Mouse (Mus musculus) cortical plate, adult 2 months (tissue): ENCODE results near the gene Acvr2b.

ENCODE experiments used
- CTCF ChIP-seq: fragments of 200-500 bp; IDR thresholded peaks from 2 replicates; pipeline ENCODE4 v1.5.1; 2011; ENCODE audit warnings: mild to moderate bottlenecking, control low read depth, low read length; ENCODE audit not compliant: insufficient read depth; ENCODE audit errors: extremely low read depth
- POLR2A ChIP-seq: fragments of 200-500 bp; IDR thresholded peaks from 2 replicates; pipeline ENCODE4 v1.6.1; 2011; ENCODE audit warnings: mild to moderate bottlenecking, low read length, control low read depth; ENCODE audit not compliant: insufficient read depth; ENCODE audit errors: extremely low read depth

DNA sequence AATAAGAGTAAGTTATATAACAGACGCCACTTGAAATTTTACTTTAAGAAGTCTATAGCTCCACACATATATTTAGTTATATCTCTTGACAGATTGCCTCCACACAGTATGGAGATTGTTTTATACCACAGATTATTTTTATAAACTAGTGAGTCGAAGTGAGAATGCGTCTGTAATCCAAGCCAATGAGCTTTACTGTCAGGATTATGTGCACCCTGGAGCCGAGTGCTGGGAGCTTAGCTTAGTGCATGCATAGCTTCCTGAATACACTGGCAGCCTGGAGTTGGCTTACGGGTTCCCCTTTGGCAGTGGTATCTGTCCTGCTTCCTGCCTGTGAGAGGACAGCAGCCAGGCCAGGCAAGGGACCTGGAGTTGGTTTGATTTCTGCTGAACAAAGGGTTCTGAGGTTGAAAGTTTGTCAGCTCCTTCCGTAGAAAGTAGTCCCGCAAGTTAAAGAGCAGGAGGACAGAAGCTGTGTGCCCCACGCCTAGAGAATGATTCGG lies 36.6 kb downstream of the Acvr2b start:
- no peak for TF ChIP-seq CTCF
- TF ChIP-seq POLR2A, result no peak
